Mouse (Mus musculus) erythroblast, embryonic 14.5 days (primary cell): ENCODE measurements around the gene Ccn1.

ENCODE experiments used
- GATA1 ChIP-seq: IDR thresholded peaks from 2 replicates; pipeline ENCODE4 v1.6.1; 2012; ENCODE audit warnings: low read length, inconsistent platforms, mixed read lengths
- TAL1 ChIP-seq: IDR thresholded peaks from 3 replicates; pipeline ENCODE4 v1.6.1; 2012; ENCODE audit warnings: low read length, inconsistent platforms, mixed read lengths

DNA sequence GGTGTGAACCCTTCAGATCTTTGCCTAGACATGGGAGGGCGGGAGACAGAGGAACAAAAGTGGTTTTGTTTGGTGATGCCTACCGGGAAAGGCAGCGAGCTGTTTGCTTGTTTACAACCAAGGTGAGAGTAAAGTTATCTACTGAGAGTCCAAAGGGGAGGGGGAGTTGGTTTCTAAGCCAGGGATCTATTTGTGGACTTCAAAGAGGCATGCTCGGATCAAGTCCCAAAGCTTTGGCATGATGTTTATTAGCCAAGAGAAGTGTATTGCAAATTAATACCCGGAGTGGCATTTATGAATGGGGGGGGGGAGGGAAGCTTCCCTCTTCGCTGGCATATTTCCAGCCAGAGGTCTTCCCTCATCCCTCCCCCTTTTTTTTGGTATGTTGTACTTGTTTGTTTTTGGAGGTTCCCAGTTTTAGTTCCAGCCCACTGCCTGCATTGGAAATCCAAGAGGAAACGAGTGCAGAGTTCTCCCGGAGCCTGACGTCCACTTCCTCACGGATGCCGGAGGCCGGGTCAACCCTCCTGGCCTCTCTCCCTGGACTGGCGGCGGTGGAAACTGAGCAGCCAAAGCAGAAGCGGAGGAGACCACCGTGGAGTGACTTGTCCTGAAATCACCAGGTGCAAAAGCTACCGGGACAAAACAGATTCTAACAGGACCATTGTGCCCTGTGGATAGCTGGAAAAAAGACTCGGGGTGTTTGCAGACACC is 674 bp upstream of the Ccn1 start:
- no peak for TF ChIP-seq GATA1
- TF ChIP-seq TAL1: no peak
